20 mouse cellular contexts compared by ENCODE assay signal in the genomic region with DNA sequence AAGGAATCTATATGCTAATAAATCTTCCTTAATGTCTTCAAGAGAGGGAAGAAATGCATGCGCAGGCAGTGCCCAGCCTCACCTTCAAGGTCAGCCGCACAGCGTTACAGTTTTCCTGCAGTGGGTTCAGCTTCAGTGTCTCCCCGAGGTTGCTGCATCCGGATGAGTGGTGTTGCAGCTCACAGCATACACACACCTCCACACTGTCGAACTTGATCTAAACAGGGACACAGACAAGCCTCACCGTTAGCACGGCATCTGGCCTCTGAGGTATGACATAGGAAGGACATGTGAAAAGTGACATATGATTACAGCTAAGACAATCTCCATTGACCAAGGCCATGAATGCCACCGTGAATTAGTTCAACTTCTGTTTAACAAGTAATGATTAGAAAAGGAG.
"Had no signal": no experiment of that assay in that cellular context is flagged by ENCODE, and none has a peak within 500 bp of the region (broad histone marks: within the 10 kb centered on the region; RNA-seq: fewer than 3 reads in every experiment).

No protein-coding gene starts in this region.

- H3K36me3 ChIP-seq: limb, embryonic 13.5 days; liver, embryonic 12.5 days; liver, embryonic 15.5 days; lung, embryonic 15.5 days; midbrain, embryonic 10.5 days; midbrain, embryonic 13.5 days had no signal

- ATAC-seq: intestine, embryonic 16.5 days; liver, embryonic 12.5 days; midbrain, embryonic 13.5 days; midbrain, embryonic 16.5 days had no signal

- H3K9me3 ChIP-seq: limb, embryonic 13.5 days; liver, embryonic 12.5 days; liver, embryonic 15.5 days; lung, embryonic 15.5 days; midbrain, embryonic 10.5 days; midbrain, embryonic 13.5 days had no signal

- DNase-seq: kidney, adult 18-20 months; kidney, adult 9 months; kidney, postnatal 14 days; kidney, postnatal 4 days; left cerebral cortex, postnatal 4 days; liver; lung, adult 18-20 months; lung, postnatal 10 days; lung, postnatal 36 days; thymus, adult 18-20 months; thymus, postnatal 36 days had no signal

- H3K4me3 ChIP-seq: limb, embryonic 13.5 days; liver, embryonic 12.5 days; liver, embryonic 15.5 days; lung, embryonic 15.5 days; midbrain, embryonic 10.5 days; midbrain, embryonic 13.5 days; myocyte had no signal

- H3K27me3 ChIP-seq: limb, embryonic 13.5 days; liver, embryonic 12.5 days; liver, embryonic 15.5 days; lung, embryonic 15.5 days; midbrain, embryonic 13.5 days had no signal

- H3K4me1 ChIP-seq: limb, embryonic 13.5 days; liver, embryonic 12.5 days; liver, embryonic 15.5 days; lung, embryonic 15.5 days; midbrain, embryonic 10.5 days; midbrain, embryonic 13.5 days had no signal
